Mouse (Mus musculus): ENCODE measurements at regions not wholly inside any gene's neighbourhood (a gene's known extent, or its start where the extent isn't known, plus 50 kb on each side); places are given as distances from the start of the nearest gene placed in this dataset.

DNA sequence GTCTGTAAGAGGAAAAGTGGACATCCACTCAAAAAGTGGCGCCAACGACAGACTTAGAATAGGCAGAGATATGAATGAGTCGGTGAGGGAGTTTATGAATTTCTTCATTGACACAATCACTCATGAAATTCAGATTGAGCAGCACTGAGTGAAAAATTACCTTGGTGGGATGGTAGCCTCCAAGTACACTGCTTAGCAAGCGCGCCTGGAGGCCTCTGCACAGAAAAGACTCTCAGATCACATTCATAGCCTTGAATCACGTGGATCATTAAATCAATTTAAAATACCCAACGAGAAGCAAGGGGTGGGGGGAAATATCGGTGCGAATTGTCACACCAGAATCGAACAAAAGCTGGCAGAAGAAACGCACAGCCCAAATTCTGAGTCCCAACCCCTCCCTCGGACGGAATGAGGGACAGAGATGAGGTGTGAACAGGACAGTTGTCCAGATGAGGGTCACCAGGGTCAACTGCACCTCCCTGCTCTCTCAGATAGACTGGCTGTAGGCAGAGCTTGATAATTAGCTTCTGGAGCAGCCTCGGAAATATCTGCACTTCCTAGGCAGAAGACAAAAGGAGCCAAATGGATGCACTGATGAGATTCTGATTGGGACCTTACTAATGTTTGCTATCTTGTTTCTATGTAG is 113.5 kb upstream of the Cdkn3 start:
- TF ChIP-seq GATA1 (IDR thresholded peaks at IDR 0.05; ENCODE audit: borderline replicate concordance, low read length) (no peak), FLI1 (IDR thresholded peaks at IDR 0.05; ENCODE audit: low read length) (no peak)
- Histone ChIP-seq H3K36me3 (replicated peaks; ENCODE audit: low read length) (no peaks in the 10 kb centered on the region), H3K27me3 (replicated peaks) (no peaks in the 10 kb centered on the region), H3K4me3 (replicated peaks) (no peak overlapping the region), H3K4me1 (no peaks in the 10 kb centered on the region), H3K9me3 (0 out of 2 replicates have a peak, but pooled peaks cover 2% of the 10 kb centered on the region)

DNA sequence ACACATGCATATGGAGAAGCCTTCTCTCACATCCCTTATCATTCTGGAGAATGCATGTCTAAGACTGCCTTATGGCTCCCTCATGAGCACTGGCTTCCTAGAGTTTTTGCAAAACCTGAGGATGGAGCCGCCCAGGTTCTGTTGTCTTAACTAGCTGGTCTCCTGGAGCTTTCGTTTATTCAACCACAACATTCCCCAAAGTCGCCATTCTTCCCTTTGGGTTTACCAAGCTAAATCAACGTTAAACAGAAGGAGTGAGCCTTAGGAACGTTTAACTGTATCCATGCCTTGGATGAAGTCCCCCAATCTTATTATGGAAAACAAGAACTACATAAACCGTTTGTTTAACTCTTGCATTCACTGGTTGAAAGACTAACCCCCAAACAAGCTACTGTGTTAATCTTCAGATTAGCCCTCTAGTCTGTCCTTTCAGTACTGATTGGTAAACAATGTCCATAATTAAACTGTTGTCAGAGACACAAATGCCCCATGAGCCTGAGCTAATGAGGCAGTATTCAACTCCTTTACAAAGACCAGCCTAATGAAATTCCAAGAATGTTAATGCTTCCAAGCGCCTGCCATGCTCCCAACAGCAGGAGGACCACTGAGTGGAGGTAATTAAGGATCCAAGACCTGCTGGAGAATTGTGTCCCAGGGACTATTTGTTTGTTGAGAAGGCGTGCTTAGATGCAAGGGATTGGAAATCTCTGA is 121.1 kb upstream of the Cdkn3 start:
- Histone ChIP-seq H3K9me3 (no peaks in the 10 kb centered on the region), H3K36me3 (replicated peaks; ENCODE audit: low read length) (no peaks in the 10 kb centered on the region), H3K4me3 (replicated peaks) (no peak overlapping the region), H3K27me3 (replicated peaks) (no peaks in the 10 kb centered on the region), H3K4me1 (peaks cover 10% of the 10 kb centered on the region; the same call in 1 of the 2 replicates)
- TF ChIP-seq FLI1 (IDR thresholded peaks at IDR 0.05; ENCODE audit: low read length) (no peak), GATA1 (IDR thresholded peaks at IDR 0.05; ENCODE audit: borderline replicate concordance, low read length) (no peak)

DNA sequence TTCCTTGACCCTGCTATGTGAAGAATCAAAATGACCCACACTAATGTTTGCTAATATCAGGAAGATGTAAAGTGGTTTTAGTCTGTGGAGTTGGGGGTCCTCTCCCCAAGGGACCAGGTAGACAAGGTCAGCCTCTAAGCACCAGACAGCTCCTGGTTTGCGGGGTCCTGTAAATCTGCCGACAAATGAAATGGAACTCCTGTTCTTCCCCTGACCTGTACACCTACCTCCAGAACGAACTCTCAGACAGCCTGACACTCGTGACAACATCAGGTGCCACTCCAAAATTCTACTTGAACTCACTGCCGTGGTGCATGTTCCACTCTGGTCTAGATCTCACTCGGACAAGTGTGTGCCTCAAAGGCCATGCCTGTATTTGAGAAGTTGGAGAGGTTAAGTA is 121.8 kb upstream of the Cdkn3 start:
- Histone ChIP-seq H3K36me3 (replicated peaks; ENCODE audit: low read length) (no peaks in the 10 kb centered on the region), H3K4me1 (peaks cover 10% of the 10 kb centered on the region; the same call in 1 of the 2 replicates), H3K27me3 (replicated peaks) (no peaks in the 10 kb centered on the region), H3K9me3 (peaks cover 3% of the 10 kb centered on the region; the same call in 1 of the 2 replicates), H3K4me3 (replicated peaks) (no peak overlapping the region)
- no peak for TF ChIP-seq GATA1 (IDR thresholded peaks at IDR 0.05; ENCODE audit: borderline replicate concordance, low read length)
- TF ChIP-seq FLI1 (IDR thresholded peaks at IDR 0.05; ENCODE audit: low read length): no peak

DNA sequence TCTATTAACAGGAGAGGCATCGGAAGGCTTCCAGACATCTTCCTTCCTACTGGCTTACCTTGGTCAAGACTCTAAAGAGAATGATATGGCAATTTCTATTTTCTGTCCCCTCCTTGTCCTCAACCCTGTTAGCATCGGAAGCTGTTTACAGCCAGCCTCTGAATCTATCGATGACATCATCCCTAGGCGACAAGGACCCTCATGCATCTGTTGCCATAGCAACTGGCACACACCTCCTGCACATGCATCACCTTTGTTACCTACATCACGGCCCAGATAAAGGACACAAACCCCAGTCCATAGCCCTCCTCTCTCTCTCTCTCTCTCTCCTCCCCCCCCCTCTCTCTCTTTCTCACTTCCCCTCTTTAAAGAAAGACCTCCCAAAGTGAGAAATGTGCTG is 123.1 kb upstream of the Cdkn3 start:
- Histone ChIP-seq H3K4me3 (replicated peaks) (no peak overlapping the region), H3K36me3 (replicated peaks; ENCODE audit: low read length) (no peaks in the 10 kb centered on the region)

DNA sequence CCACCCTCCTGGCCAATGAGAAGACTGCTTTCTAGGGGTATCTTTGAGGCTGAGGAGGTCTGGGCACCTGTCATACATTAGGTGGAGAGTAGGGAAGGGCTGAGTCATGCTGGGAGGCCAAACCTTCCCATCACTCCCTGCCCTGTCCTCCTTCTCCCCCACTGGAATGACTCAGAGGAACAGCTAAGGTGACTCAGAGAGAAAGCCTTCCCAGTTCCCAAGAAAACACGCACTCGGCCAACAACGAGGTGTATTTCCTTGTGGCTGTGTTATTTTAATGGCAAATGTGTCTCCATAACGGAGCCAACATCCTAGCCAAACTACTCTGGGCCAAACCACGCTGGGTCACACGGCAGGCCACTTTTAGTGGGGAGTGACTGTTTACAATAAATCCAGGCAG is 124.0 kb upstream of the Cdkn3 start:
- Histone ChIP-seq H3K36me3 (replicated peaks; ENCODE audit: low read length) (no peaks in the 10 kb centered on the region), H3K27me3 (replicated peaks) (no peaks in the 10 kb centered on the region), H3K9me3 (peaks cover 3% of the 10 kb centered on the region; the same call in 1 of the 2 replicates), H3K4me1 (peaks cover 10% of the 10 kb centered on the region; the same call in 1 of the 2 replicates), H3K4me3 (replicated peaks) (no peak overlapping the region)
- TF ChIP-seq GATA1 (IDR thresholded peaks at IDR 0.05; ENCODE audit: borderline replicate concordance, low read length): no peak
- TF ChIP-seq FLI1 (IDR thresholded peaks at IDR 0.05; ENCODE audit: low read length): no peak

More for the DNA sequence above, 123.1 kb upstream of the Cdkn3 start:
- Histone ChIP-seq H3K27me3 (replicated peaks) (no peaks in the 10 kb centered on the region), H3K4me1 (peaks cover 10% of the 10 kb centered on the region; the same call in 1 of the 2 replicates), H3K9me3 (peaks cover 3% of the 10 kb centered on the region; the same call in 1 of the 2 replicates)
- no peak for TF ChIP-seq FLI1 (IDR thresholded peaks at IDR 0.05; ENCODE audit: low read length)
- no peak for TF ChIP-seq GATA1 (IDR thresholded peaks at IDR 0.05; ENCODE audit: borderline replicate concordance, low read length)

DNA sequence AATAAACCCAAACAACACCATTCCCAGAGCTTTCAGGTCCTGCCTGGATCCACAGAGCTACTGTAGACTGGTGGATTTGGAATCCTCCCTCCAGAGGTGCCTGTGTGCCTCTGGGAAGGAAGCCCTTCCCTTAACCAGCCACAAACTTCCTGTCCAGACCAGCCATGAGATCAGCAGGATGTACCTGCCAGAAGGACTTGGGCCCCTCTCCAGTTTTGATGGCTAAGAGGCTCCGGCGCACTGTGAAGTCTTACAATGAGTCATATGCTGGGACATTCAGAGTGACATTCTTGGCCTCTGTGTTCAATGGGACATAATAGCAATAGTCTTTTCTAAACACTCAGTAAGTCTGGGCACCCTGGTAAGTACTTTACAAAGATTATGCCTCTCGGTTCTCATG is 125.0 kb upstream of the Cdkn3 start:
- no peak for TF ChIP-seq FLI1 (IDR thresholded peaks at IDR 0.05; ENCODE audit: low read length)
- no peak for TF ChIP-seq GATA1 (IDR thresholded peaks at IDR 0.05; ENCODE audit: borderline replicate concordance, low read length)
- Histone ChIP-seq H3K36me3 (replicated peaks; ENCODE audit: low read length) (no peaks in the 10 kb centered on the region), H3K27me3 (replicated peaks) (no peaks in the 10 kb centered on the region), H3K9me3 (peaks cover 3% of the 10 kb centered on the region; the same call in 1 of the 2 replicates), H3K4me3 (replicated peaks) (no peak overlapping the region), H3K4me1 (peaks cover 10% of the 10 kb centered on the region; the same call in 1 of the 2 replicates)

DNA sequence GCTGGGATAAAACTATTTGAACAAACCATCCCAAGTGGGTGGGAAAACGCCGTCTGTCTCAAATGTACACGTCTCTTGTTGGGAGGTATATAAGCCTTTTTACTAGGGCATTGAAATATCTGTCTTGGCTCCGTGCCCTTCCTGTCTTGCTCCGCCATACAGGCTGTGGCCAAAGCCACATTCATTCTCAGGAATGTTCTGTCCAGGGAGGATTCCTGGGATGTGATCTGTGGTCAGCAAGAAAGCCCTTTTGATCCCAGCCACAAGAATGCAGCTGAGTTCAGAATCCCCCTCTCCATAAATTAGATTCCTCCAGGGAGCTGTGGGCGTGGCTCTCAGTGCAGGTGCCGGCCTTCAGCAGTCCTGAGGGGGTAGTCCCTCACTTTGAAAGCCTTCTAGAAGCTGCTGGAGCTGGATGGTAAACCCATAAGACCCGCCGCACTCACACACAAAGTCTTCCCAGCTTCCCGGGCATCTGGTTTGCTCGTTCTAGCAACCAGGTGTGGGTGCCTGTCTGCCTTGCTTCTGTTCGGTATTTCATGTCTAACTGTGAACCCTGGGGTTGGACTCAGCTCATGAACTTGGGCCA is 125.6 kb upstream of the Cdkn3 start:
- Histone ChIP-seq H3K36me3 (replicated peaks; ENCODE audit: low read length) (no peaks in the 10 kb centered on the region), H3K9me3 (peaks cover 3% of the 10 kb centered on the region; the same call in 1 of the 2 replicates), H3K4me1 (peaks cover 10% of the 10 kb centered on the region; the same call in 1 of the 2 replicates), H3K27me3 (replicated peaks) (no peaks in the 10 kb centered on the region), H3K4me3 (replicated peaks) (no peak overlapping the region)
- no peak for TF ChIP-seq FLI1 (IDR thresholded peaks at IDR 0.05; ENCODE audit: low read length)

DNA sequence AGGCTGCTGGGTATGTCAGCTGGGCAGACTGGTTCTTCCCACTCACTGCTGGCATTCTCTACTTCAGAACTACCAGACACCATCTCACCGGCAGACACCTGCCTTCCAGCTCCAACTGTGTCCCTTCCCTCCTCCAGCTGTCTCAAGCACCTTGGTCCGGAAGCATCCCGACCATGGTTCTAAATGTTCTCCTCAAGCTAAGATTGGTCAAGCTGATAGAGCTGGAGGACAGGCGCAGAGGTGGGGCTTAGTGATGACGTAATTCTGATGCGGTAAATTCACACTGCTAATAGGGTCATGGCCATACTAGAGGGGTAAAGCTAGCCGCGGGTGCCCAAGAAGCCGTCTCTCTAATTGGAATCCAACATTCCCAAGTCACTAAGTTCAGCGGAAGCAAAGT is 126.1 kb upstream of the Cdkn3 start:
- H3K9me3 ChIP-seq: peaks cover 3% of the 10 kb centered on the region; the same call in 1 of the 2 replicates
- no peaks in the 10 kb centered on the region for H3K36me3 ChIP-seq (replicated peaks; ENCODE audit: low read length)
- no peak overlapping the region for H3K4me3 ChIP-seq (replicated peaks)
- H3K4me1 ChIP-seq: peaks cover 10% of the 10 kb centered on the region; the same call in 1 of the 2 replicates
- no peaks in the 10 kb centered on the region for H3K27me3 ChIP-seq (replicated peaks)
- no peak for TF ChIP-seq GATA1 (IDR thresholded peaks at IDR 0.05; ENCODE audit: borderline replicate concordance, low read length)
- TF ChIP-seq FLI1 (IDR thresholded peaks at IDR 0.05; ENCODE audit: low read length): no peak

DNA sequence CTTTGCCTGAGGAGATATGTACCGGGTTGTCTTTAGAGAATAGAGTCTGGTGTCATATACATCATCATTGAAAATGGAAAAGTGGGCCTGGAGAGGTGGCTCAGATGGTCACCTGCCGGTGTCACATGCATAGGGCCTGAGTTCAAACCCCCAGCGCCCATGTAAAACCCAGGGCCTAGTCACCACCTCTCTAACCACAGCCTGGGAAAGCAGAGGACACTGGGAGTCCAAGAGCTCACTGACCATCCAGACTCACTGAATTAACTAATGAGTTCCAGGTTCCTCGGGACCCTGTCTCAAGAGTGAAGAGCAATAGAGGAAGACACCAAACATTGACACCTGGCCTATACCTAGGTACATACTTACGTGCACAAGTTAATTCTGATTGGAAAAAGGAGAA is 132.7 kb upstream of the Cdkn3 start:
- Histone ChIP-seq H3K27me3 (replicated peaks) (no peaks in the 10 kb centered on the region), H3K9me3 (no peaks in the 10 kb centered on the region), H3K4me1 (no peaks in the 10 kb centered on the region), H3K4me3 (replicated peaks) (no peak overlapping the region), H3K36me3 (replicated peaks; ENCODE audit: low read length) (no peaks in the 10 kb centered on the region)
- TF ChIP-seq FLI1 (IDR thresholded peaks at IDR 0.05; ENCODE audit: low read length): no peak
- no peak for TF ChIP-seq GATA1 (IDR thresholded peaks at IDR 0.05; ENCODE audit: borderline replicate concordance, low read length)

DNA sequence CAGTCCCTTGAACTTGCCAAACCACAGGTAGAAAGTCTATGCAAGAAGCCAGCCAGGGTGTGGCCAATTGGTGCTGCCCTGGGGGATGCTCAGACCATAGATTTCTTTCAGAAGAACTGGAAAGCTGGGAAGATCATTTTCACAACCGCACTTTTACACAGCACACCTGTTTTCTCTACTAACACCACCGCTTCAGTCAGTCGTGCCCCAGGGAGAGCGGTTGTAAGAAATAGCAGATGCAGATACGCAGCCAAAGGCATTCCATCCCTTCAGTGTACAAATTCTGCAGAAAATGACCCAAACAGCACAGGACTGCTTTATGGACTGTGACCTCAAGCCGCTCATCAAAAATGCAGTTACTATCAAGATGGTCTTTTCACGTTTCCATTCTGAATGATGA is 134.6 kb upstream of the Cdkn3 start:
- TF ChIP-seq GATA1 (IDR thresholded peaks at IDR 0.05; ENCODE audit: borderline replicate concordance, low read length) (no peak), FLI1 (IDR thresholded peaks at IDR 0.05; ENCODE audit: low read length) (no peak)
- no peaks in the 10 kb centered on the region for H3K36me3 ChIP-seq (replicated peaks; ENCODE audit: low read length)
- H3K27me3 ChIP-seq (replicated peaks): no peaks in the 10 kb centered on the region
- no peak overlapping the region for H3K4me3 ChIP-seq (replicated peaks)
- no peaks in the 10 kb centered on the region for H3K9me3 ChIP-seq
- no peaks in the 10 kb centered on the region for H3K4me1 ChIP-seq
